Mouse (Mus musculus) neural tube, embryonic 11.5 days (tissue): Measurements from ENCODE around the gene Pitpnm3. TPM values are rescaled to one million over a fixed set of nuclear protein-coding genes. Genes with fewer than 3 reads are reported as not detected.

ENCODE experiments used
- ATAC-seq: fragments of 200-750 bp; cut with Nextera tagmentation; 2 replicates; pipeline ENCODE4 v1.8.0; 2017; ENCODE audit warnings: moderate number of reproducible peaks, mild to moderate bottlenecking, moderate TSS enrichment, moderate library complexity; ENCODE audit not compliant: insufficient read depth, low FRiP score, low TSS enrichment
- DNase-seq: peaks from one replicate; pipeline ENCODE4 v3.0.0-alpha.2; 2015; ENCODE audit warnings: low spot score
- H3K27ac ChIP-seq: fragments of 300-500 bp; sonication (generic); 2 replicates; pipeline ENCODE4 v1.5.1; 2014; ENCODE audit warnings: low read depth, mild to moderate bottlenecking, low read length
- H3K27me3 ChIP-seq: fragments of 300-500 bp; sonication (generic); 2 replicates; pipeline ENCODE4 v1.6.1; 2014; ENCODE audit warnings: mild to moderate bottlenecking, low read length, mixed read lengths; ENCODE audit not compliant: control insufficient read depth, insufficient read depth
- H3K36me3 ChIP-seq: fragments of 300-500 bp; sonication (generic); 2 replicates; pipeline ENCODE4 v1.6.1; 2014; ENCODE audit warnings: mild to moderate bottlenecking, low read length, moderate library complexity, mixed read lengths; ENCODE audit not compliant: control insufficient read depth, insufficient read depth
- H3K4me1 ChIP-seq: fragments of 300-500 bp; sonication (generic); 2 replicates; pipeline ENCODE4 v1.6.1; 2014; ENCODE audit warnings: low read length, mixed read lengths; ENCODE audit not compliant: control insufficient read depth, insufficient read depth
- H3K4me2 ChIP-seq: fragments of 300-500 bp; sonication (generic); 2 replicates; pipeline ENCODE4 v1.6.1; 2014; ENCODE audit warnings: low read depth, mild to moderate bottlenecking, moderate library complexity
- H3K4me3 ChIP-seq: fragments of 300-500 bp; sonication (generic); 2 replicates; pipeline ENCODE4 v1.5.1; 2014; ENCODE audit warnings: low read depth, low read length
- H3K9ac ChIP-seq: fragments of 300-500 bp; sonication (generic); 2 replicates; pipeline ENCODE4 v1.6.1; 2014; ENCODE audit warnings: mild to moderate bottlenecking, low read length
- H3K9me3 ChIP-seq: fragments of 300-500 bp; sonication (generic); 2 replicates; pipeline ENCODE4 v1.6.1; 2016; ENCODE audit warnings: low read length; ENCODE audit not compliant: control insufficient read depth
- WGBS: fragments of 180-500 bp; shearing (Covaris S2); extraction: QIAGEN DNeasy Blood & Tissue Kit; methylation state at CpG from one replicate; pipeline ENCODE4 v1.1.7; 2014; 5-methylcytosine and 5-hydroxymethylcytosine counted together
- polyA plus RNA-seq: library from polyadenylated mRNA; unstranded; fragments of >200 nt; fragmentation: Nextera tagmentation; extraction: Ambion mirVana; gene quantifications from 2 replicates; pipeline ENCODE4 v1.2.1, GENCODE M21; 2014

Gene Pitpnm3
- polyA plus RNA-seq, 1 experiment from 2014 or later = 0.23 TPM

DNA sequence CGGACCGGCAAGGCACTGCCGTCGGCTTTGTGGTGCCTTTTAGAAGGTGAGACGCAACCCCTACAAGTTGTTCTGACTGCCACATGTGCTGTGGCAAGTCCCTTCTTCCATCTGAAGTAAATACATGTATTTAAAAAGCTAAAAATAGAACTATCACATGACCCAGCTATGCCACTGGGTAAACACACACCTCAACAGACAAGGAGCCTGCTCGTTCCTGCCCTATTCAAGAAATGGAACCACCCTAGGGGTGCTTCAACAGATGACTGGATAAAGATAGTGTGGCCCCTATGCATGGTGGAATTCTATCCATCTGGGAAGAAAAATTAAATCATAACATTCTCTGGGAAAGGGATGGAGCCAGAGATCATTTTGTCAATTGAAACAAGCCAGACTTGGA, 112.8 kb downstream of the Pitpnm3 start:
- Histone ChIP-seq H3K4me2 (no peak overlapping the region), H3K9me3 (no peaks in the 10 kb centered on the region), H3K9ac (no peak overlapping the region), H3K27me3 (no peaks in the 10 kb centered on the region), H3K4me1 (no peaks in the 10 kb centered on the region), H3K4me3 (no peak overlapping the region), H3K27ac (no peak overlapping the region), H3K36me3 (no peaks in the 10 kb centered on the region)
- 94% methylated on average over 6 of the region's 6 CpGs for WGBS
- DNase-seq (no peak), ATAC-seq (no peak)

DNA sequence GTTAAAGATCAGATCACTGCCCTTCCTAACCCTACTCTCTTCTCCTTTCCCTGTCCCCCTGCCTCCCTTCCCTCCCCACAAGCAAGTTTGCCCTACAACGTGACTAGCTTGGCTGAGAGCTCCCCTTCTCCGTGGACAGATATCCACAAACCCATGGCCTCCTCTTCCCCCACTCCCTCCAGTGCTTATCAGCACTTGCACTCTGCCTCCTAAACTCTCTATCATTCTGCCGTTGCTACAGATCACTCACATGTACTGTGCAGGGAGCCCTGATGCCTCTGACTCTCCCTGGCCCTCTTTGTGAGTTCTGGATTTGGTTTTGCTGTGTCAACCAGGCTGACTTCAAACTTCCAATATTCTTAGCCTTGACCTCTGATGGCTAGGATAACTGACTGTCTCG, 114.6 kb downstream of the Pitpnm3 start:
- Histone ChIP-seq H3K27me3 (no peaks in the 10 kb centered on the region), H3K4me3 (no peak overlapping the region), H3K4me2 (no peak overlapping the region), H3K9me3 (no peaks in the 10 kb centered on the region), H3K4me1 (no peaks in the 10 kb centered on the region), H3K27ac (no peak overlapping the region), H3K9ac (no peak overlapping the region), H3K36me3 (no peaks in the 10 kb centered on the region)
- DNase-seq (no peak), ATAC-seq (no peak)
- WGBS = 82% methylated on average over 4 of the region's 4 CpGs

DNA sequence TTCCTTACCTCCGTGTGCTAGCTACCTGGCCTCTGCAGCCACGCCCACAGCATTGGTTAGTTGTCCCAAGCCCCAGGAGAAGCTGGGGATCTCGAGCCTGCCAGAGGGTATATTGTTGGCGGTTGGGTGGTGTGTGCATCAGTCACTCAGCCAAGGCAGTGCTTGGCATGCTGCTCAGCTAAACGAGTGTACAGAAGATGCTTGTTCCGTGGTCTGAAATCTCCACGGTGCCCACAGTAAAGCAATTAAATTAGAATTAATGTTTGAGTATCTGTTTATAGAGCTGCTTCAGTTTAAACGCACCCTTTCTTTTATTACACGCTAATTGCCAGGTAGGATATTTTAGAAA, 118.4 kb downstream of the Pitpnm3 start:
- H3K27me3 ChIP-seq = no peaks in the 10 kb centered on the region
- H3K4me2 ChIP-seq = no peak overlapping the region
- H3K9ac ChIP-seq = no peak overlapping the region
- no peak for ATAC-seq
- 82% methylated on average over 9 of the region's 9 CpGs for WGBS
- no peaks in the 10 kb centered on the region for H3K36me3 ChIP-seq
- no peak overlapping the region for H3K4me3 ChIP-seq
- H3K9me3 ChIP-seq = no peaks in the 10 kb centered on the region
- H3K27ac ChIP-seq = no peak overlapping the region
- H3K4me1 ChIP-seq = no peaks in the 10 kb centered on the region
- DNase-seq = no peak

DNA sequence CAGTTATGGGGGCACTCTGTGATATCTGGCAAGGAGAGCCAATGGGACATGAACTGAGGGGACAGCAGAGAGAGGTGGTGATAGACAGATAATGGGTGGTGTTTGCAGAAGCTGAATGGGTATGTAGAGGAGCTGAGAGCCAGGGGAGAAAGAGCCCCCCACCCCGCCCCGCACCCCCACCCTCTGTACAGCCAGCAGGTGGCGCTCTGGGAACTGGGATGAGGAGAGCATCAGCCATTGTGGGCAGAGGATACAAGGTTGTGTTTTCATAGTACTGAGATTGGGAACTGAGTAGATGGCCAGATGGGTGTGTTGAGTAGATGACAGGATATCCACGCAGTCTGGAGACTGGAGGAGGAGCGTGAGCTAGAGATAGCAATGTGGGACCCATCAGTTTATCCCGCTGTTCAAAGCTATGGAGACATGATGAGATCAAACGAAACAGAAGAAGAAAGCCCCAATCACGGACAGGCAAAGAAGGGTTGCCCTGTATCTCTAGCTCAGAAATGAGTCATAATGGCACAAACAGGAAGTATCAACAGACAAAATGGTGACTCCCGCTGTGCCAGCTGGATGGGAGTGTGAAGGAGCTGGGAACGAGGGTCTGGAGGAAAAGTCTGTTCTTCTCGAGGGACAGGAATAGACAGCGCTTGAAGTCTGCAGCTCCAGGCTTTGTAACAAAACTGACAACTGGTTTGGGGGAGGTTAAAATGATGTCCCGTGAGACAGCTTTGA, 118.9 kb downstream of the Pitpnm3 start:
- Histone ChIP-seq H3K9ac (no peak overlapping the region), H3K4me3 (no peak overlapping the region), H3K4me2 (no peak overlapping the region), H3K27ac (no peak overlapping the region), H3K27me3 (no peaks in the 10 kb centered on the region), H3K36me3 (no peaks in the 10 kb centered on the region), H3K4me1 (no peaks in the 10 kb centered on the region), H3K9me3 (no peaks in the 10 kb centered on the region)
- 80% methylated on average over 13 of the region's 13 CpGs for WGBS
- ATAC-seq (no peak), DNase-seq (no peak)

DNA sequence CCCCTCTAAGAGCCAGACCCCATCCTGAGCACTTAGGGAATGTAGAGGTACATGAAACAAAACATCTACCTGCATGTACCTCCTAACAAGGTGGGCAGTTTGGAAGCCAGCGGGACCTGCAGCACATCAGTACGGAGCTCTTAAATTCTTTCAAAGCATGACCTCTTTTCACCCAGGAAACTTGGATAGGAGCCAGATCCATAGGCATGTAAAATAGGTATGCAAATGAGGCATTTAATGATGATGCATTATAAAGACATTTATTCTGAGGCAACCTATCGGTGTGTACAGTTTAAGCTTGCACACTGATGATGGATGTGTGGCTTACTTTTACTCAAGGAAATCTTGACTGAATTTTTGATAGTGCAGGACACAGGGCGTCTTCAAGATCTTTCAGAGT, 120.9 kb downstream of the Pitpnm3 start:
- Histone ChIP-seq H3K4me1 (no peaks in the 10 kb centered on the region), H3K27ac (no peak overlapping the region), H3K36me3 (no peaks in the 10 kb centered on the region), H3K9me3 (no peaks in the 10 kb centered on the region), H3K4me3 (no peak overlapping the region), H3K27me3 (no peaks in the 10 kb centered on the region), H3K9ac (no peak overlapping the region), H3K4me2 (no peak overlapping the region)
- ATAC-seq (no peak), DNase-seq (no peak)
- WGBS = 73% methylated on average over 4 of the region's 4 CpGs

DNA sequence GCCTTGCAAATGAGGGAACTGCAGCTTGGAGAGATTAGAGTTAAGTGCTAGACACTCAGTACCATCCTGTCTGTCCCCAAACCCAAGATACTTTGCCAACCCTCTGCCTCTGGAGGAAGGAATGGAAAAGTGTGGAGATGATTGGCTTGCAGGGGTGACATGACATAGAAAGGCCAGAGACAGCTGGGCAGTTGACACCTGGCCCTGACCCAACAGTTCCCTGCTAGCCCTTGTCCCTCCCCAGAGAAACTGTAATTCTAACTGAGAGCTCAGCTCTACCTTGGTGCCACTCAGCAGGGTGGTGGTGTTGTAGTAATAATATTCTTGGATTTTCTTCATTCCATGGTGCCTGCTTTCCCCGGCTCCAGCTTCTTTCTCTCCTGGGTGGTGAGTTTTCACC, 123.6 kb downstream of the Pitpnm3 start:
- H3K4me2 ChIP-seq = no peak overlapping the region
- ATAC-seq (no peak), DNase-seq (no peak)
- no peaks in the 10 kb centered on the region for H3K4me1 ChIP-seq
- H3K27me3 ChIP-seq = no peaks in the 10 kb centered on the region
- no peaks in the 10 kb centered on the region for H3K36me3 ChIP-seq
- H3K27ac ChIP-seq = no peak overlapping the region
- 65% methylated on average over 1 of the region's 1 CpGs for WGBS
- H3K9ac ChIP-seq = no peak overlapping the region
- no peaks in the 10 kb centered on the region for H3K9me3 ChIP-seq
- H3K4me3 ChIP-seq = no peak overlapping the region

DNA sequence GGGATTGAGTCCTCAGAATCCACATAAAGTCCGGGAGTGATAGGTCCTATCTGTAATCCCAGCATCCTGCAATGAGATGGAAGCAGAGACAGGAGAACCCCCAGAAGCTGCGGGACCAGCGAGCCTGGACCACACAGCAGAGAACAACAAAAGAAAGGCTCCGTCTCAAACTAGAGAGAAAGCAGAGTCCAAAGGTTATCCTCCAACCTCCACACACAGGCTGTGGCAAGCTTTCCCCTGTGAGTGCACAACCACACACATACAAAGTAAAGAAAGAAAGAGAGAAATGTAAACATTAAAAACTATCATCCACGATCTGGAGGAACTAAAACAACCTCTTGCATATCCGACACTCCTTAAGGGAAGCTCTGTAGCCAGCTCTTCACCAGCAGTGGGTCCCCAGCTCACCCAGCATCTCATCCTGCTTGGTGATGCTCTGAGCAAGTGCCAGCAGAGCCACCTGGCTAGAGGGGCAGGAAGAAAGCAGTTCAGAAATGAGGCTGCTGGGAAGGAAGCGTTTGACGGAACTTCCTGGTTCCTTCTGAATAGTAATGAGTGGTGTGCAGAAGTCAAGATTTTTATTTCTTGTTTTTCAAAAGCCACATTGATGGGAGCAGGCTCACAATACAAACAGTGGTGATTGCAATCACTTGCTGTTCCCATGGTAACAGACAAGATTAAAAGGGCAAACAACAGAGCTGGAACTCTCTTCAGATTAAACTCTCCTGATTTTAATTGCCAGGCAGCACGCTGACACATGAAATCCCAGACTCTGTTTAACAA, 124.4 kb downstream of the Pitpnm3 start:
- no peak for ATAC-seq
- 68% methylated on average over 9 of the region's 9 CpGs for WGBS

DNA sequence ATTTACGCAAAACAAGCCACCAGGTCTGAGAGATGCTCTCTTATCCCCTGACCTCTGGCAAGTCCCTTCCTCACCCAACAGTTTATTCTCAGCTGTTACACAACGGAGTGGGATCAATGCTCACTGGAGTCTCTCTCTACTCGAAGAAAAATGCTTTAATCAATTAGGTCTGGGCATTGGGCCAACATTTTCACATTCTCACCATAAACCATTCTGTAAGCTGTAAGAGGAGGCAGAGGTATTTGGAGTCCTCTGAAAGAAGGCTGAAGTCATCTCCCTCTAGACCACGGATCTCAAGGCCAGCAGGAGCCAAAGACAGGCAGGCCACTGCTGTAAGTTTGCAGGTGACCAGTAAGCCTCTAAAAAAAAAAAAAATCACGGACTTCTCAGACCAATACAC, 125.2 kb downstream of the Pitpnm3 start:
- Histone ChIP-seq H3K4me2 (no peak overlapping the region), H3K9ac (no peak overlapping the region), H3K27me3 (no peaks in the 10 kb centered on the region), H3K27ac (no peak overlapping the region), H3K4me1 (no peaks in the 10 kb centered on the region), H3K9me3 (no peaks in the 10 kb centered on the region), H3K36me3 (no peaks in the 10 kb centered on the region), H3K4me3 (no peak overlapping the region)
- ATAC-seq (no peak), DNase-seq (no peak)
- 73% methylated on average over 5 of the region's 5 CpGs for WGBS

More for the DNA sequence above, 124.4 kb downstream of the Pitpnm3 start:
- Histone ChIP-seq H3K4me2 (no peak overlapping the region), H3K4me1 (no peaks in the 10 kb centered on the region), H3K27me3 (no peaks in the 10 kb centered on the region), H3K9me3 (no peaks in the 10 kb centered on the region), H3K4me3 (no peak overlapping the region), H3K27ac (no peak overlapping the region), H3K9ac (no peak overlapping the region), H3K36me3 (no peaks in the 10 kb centered on the region)
- DNase-seq = no peak

DNA sequence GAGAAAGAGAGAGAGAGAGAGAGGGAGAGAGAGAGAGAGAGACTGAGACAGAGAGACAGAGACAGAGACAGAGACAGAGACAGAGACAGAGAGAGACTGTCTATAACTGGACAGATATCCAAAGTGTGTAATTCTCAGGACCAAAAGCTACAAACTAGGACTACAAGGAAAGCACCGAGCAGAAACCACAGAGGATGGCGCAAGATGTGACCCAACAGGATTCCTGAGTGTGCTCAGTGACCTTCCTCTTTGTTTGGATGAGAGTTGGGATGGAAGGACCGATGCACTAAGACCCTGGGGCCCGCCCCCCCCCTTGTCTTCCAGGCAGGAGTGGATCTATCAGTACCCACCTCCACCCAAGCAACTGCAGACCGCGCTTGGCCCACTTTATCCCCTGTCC, 130.0 kb downstream of the Pitpnm3 start:
- no peaks in the 10 kb centered on the region for H3K27me3 ChIP-seq
- no peak for ATAC-seq
- no peak for DNase-seq
- H3K27ac ChIP-seq = no peak overlapping the region
- H3K36me3 ChIP-seq = no peaks in the 10 kb centered on the region
- no peak overlapping the region for H3K9ac ChIP-seq
- H3K4me1 ChIP-seq = no peaks in the 10 kb centered on the region
- WGBS = 85% methylated on average over 6 of the region's 6 CpGs
- no peaks in the 10 kb centered on the region for H3K9me3 ChIP-seq
- no peak overlapping the region for H3K4me2 ChIP-seq
- no peak overlapping the region for H3K4me3 ChIP-seq
